Mouse (Mus musculus): ENCODE results near the gene Rps5. TPM values are rescaled to one million over a fixed set of nuclear protein-coding genes. Genes with fewer than 3 reads are reported as not detected.
"Not testable (repeated sequence)": the region's sequence is repeated elsewhere in the genome, so short reads cannot be mapped to it uniquely, and the experiment has no call there.

Rps5 gene
- total RNA-seq (2015) (1,879 and 1,910 TPM in 2 replicates), total RNA-seq (2017) (1,118 and 1,375 TPM in 2 replicates)

- ATAC-seq (ENCODE audit: poor library complexity, severe bottlenecking): peak; percentile 95
Measured at GRCm38 (mm10) chr7:12921705-12922465, at the start of gene Rps5. TSS of gene Rps5 (plus strand) at chr7:12922290.

GRCm38 (mm10) chr7:12874301-12874700, 47.8 kb upstream of the Rps5 start:
- peak; percentile 47; the same call in 1 of the 2 replicates for ATAC-seq (ENCODE audit: poor library complexity, severe bottlenecking)

DNA sequence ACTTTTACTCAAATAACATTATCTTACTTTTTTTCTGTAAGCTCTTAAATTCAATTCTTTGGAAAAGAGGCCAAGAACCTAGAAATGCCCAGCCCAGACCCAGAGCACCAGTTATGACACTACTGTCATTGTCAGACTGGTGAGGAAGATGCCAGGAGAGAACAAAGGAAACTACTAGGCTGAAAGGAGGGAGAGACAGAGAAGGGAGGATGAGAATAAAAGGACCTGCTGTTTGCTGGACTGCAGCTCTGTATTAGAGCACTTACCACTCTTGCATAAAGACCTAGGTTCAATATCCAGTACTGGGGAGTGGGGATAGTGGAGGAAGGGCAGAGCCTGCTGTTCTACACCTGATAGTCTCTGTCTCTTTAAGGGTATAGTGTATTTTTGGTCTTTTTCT, 42.1 kb upstream of the Rps5 start:
- no peak for ATAC-seq (ENCODE audit: poor library complexity, severe bottlenecking)

DNA sequence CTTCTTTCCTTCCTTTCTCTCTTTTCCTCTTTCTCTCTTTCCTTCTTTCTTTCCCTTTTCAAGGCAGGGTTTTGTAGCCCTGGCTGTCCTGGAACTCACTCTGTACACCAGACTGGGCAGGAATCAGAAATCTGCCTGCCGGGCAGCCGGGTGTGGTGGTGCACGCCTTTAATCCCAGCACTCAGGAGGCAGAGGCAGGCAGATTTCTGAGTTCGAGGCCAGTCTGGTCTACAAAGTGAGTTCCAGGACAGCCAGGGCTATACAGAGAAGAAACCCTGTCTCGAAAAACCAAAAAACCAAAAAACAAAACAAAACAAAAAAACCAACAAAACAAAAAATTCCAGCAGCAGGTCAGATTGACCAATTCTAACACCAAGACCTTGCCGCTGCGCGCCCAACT, 41.6 kb upstream of the Rps5 start:
- not testable (repeated sequence) for ATAC-seq (ENCODE audit: poor library complexity, severe bottlenecking)

DNA sequence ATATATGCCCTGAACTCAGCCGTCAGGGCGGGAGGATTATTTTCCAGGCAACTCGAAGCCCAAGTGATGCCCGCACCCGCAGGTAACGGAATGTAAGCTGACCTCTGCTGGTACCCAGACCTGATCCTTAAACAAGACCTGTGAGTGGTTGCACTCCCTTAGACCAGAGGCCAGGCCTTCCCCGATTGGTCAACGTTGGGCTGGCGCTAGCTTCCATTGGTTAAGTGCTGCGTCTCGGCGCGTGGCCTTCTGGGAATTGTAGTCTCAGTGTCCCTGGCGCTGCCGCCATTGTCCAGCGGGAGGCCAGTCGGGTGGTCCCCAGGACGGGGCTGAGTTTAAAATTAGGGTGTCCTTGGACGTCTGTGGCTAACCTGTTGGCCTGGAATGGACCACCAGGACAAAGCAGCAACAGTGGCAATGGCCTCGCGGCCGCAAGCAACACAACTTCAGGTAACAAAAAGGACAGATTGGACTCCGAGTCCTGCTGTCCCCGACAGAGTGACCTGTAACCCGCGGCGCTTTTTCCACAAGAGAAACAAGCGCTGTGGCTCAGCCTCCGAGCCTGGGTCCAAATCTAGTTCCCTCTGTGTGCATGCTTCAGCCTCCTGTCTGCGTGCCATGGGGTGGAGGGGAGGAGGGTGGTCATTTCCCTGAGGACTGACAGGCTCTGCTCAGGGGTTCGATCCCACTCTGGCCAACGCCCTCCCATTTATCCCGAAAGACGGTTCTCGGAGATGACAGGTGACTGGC, 41.0 kb upstream of the Rps5 start, which contains the start of gene Zfp128:
Gene Zfp128, plus strand, starts transcription at position 267 of the 750 bp plus-strand sequence.
- peak; percentile 100 for ATAC-seq (ENCODE audit: poor library complexity, severe bottlenecking)

- ATAC-seq (ENCODE audit: poor library complexity, severe bottlenecking): peak; percentile 45; the same call in 1 of the 2 replicates
Measured at GRCm38 (mm10) chr7:12886563-12887266, 35.4 kb upstream of the Rps5 start.

- peak; percentile 88 for ATAC-seq (ENCODE audit: poor library complexity, severe bottlenecking)
Measured at GRCm38 (mm10) chr7:12887585-12887984, 34.5 kb upstream of the Rps5 start.

- ATAC-seq (ENCODE audit: poor library complexity, severe bottlenecking): 0 out of 2 replicates have a peak, but pooled peaks have one; percentile 2
Measured at GRCm38 (mm10) chr7:12890928-12891327, 31.2 kb upstream of the Rps5 start.

DNA sequence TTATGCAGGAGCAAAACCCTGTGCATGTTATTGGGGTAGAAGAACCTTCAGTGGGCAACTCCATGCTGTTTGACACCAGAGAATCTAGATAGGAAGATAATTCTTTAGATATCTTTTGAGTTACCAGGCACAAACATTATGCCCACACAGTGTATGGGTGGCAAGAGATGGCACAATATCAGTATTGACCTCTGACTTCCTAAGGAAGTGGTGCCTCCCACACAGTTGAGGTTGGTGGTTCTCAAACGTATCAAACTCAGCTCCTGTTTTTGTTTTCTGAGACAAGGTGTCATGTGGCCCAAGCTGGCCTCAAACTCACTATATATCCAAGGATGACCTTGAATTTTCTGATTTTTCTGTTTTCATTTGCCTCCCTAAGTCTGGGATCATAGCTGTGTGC, 30.8 kb upstream of the Rps5 start:
- peak; percentile 53 for ATAC-seq (ENCODE audit: poor library complexity, severe bottlenecking)

DNA sequence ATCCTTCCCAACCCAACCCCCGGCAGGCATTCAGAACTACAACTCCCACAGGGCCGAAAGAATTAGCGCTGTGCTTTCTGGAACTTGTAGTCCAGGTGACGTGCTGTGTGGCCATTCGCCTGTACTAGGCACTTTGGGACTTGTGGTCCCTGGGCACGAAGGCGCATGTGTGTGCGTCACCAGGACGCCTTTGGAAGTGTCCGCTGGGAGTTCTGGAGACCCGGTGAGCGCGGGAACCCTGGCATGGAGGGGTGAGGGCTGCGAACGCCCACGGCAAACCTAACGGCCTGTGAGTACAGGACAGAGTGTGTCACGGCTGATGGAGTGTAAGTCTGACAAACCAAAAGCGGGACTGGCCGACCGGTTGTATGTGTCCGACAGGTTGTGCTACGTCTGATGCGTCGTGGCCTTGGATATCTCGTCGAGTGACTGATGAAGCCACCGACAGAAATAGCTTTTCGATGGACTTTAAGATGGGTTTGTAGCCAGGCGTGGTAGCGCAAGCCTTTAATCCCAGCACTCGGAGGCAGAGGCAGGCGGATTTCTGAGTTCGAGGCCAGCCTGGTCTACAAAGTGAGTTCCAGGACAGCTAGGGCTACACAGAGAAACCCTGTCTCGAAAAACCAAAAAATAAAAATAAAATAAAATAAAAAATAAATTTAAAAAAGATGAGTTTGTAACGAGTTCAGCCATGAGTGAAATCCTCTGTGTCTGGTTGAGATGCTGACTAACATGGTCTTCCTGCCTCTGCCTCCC, 24.3 kb upstream of the Rps5 start, which contains the start of gene Zscan22:
Gene Zscan22, plus strand, starts transcription at position 161 of the 756 bp plus-strand sequence.
- ATAC-seq (ENCODE audit: poor library complexity, severe bottlenecking): peak; percentile 100

DNA sequence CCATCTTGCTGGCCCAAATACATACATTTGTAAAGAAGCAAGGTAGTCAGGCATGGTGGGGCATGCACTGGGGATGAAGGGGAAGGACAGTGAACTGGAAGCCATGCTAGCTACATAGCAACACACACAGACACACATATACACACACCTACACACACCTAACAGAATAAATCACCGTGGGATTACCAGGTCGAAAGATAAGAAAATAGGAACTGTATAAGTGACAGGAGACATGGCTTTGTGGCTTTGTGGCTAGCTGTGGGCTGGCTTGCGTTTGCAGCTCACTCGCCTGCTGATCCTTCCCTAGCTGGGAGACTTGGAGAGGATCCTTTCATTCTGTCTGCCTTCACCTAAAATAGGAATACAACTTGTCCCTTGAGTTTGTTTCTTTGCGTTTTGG, 20.6 kb upstream of the Rps5 start:
- ATAC-seq (ENCODE audit: poor library complexity, severe bottlenecking): no peak

DNA sequence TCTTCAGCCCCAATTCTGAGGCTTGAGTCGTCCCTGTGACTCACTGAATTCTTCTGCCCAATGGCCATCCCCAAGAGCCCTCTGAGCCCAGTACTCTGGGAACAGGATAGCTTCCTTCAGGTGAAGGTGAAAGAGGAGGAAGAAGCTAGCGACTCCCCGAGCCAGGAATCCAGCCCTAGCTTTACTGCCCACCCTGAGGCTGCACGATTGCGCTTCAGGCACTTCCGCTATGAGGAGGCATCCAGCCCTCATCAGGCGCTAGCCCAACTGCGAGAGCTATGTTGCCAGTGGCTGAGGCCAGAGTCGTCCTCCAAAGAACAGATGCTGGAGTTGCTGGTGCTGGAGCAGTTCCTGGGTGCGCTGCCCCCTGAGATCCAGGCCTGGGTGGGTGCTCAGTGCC, 18.5 kb upstream of the Rps5 start:
- ATAC-seq (ENCODE audit: poor library complexity, severe bottlenecking): peak; percentile 93

DNA sequence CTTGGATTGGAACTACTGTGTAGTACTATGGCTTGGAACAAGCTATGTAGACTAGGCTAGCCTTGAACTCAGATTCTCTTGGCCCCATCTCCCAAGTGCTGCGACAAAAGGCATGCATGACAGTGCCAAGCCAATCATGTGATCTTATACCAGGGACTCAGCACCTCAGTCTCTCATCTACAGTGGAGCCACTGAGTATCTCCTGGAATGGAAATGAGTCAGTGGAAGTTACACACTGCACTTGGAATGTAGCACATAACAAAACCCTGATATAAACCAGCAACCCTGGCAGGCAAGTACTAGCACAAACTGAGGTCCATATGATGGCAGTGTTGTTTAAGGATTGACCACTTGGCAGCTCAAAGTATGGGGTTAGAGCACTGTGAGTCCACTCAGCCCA, 16.9 kb upstream of the Rps5 start:
- no peak for ATAC-seq (ENCODE audit: poor library complexity, severe bottlenecking)

DNA sequence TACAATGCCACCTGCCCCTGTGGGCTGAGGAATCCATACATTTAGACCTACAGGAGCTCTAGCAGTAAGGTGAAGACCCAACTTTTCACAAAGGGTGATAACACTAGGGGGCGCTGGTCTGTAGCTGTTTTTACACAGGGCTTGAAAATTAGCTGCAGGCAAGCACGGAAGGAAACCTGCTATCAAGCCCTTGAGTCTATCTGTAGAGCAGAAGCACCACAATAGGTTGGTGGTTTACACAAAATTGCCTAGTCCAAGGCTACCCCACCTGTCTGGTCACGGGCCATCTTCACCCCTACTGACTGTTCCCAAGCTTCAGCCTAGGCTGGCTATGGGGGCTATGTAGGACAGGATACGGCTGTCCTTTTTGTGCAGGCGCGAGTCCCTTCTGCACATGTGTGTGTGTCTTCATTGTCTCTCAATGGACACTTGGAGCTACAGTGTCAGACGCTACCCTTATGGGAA, 12.6 kb upstream of the Rps5 start:
- ATAC-seq (ENCODE audit: poor library complexity, severe bottlenecking): peak; percentile 83

DNA sequence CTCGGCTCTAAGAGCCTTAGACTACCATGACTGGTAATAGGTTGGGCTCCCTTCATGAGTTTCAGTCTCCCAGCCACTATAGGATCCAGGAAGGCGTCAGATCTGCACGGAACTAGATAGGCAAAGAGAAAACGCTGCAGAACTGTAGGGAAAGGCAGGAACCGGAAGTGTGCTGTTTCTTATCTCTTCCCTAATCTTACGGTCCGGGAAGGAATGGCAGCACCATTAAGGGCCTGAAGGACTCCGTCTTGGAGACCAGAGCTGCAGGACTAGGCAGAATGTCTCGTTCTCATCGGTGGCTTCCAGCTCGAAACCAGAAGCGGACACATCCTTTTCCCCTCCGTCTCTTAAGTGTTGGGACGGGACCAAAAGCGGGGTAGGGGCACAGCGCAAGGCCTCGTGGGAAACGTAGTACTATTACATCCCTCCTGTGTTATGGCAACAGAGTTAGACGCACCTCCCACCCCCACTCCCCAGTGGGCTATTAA, 11.9 kb upstream of the Rps5 start:
- ATAC-seq (ENCODE audit: poor library complexity, severe bottlenecking): peak; percentile 71

- ATAC-seq (ENCODE audit: poor library complexity, severe bottlenecking): no peak
Measured at GRCm38 (mm10) chr7:12913556-12913955, 8.5 kb upstream of the Rps5 start.

DNA sequence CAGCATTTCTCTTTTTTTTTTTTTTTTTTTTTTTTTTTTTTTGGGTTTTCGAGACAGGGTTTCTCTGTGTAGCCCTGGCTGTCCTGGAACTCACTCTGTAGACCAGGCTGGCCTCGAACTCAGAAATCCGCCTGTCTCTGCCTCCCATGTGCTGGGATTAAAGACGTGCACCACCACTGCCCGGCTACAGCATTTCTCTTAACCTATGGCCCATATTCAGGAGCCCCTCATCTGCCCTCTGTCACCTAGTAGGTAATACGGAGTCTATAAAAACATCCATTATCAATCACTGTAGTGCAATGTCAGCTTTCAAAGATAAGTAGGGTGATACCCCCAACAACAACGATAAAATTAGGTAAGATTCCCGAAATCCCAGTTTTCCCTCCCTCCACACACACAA, 1.6 kb upstream of the Rps5 start:
- ATAC-seq (ENCODE audit: poor library complexity, severe bottlenecking): not testable (repeated sequence)

- ATAC-seq (ENCODE audit: poor library complexity, severe bottlenecking): no peak
Measured at GRCm38 (mm10) chr7:12921318-12921704, 779 bp upstream of the Rps5 start.

- ATAC-seq (ENCODE audit: poor library complexity, severe bottlenecking): no peak
Measured at GRCm38 (mm10) chr7:12922729-12923128, 639 bp downstream of the Rps5 start.

DNA sequence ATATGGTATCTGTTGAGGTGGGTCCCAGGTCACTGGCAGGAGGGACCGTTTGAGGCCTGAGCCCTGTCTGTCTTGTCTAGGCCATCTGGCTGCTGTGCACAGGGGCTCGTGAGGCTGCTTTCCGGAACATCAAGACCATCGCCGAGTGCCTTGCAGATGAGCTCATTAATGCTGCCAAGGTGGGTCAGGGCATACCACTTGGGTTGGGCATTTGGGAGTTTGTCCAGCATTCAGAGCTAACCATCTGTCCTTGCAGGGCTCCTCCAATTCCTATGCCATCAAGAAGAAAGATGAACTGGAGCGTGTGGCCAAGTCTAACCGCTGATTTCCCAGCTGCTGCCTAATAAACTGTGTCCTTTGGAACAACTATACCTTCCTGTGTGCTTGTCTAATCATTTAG, 4.2 kb downstream of the Rps5 start:
- ATAC-seq (ENCODE audit: poor library complexity, severe bottlenecking): no peak
